Mouse (Mus musculus): ENCODE data around the gene Myo15b.

Myo15b gene

GRCm38 (mm10) chr11:115941980-115942379 is 83.8 kb downstream of the Myo15b start:
- DNase-seq (ENCODE audit: low spot score in 2 of 2), result no peak

All from spleen, postnatal 36 days (tissue).